Mouse (Mus musculus): Measurements from ENCODE around the gene Slc16a12. TPM values are rescaled to one million over a fixed set of nuclear protein-coding genes. Genes with fewer than 3 reads are reported as not detected.

The Slc16a12 gene
- polyA plus RNA-seq, 1 experiment, result 1.2 TPM

DNA sequence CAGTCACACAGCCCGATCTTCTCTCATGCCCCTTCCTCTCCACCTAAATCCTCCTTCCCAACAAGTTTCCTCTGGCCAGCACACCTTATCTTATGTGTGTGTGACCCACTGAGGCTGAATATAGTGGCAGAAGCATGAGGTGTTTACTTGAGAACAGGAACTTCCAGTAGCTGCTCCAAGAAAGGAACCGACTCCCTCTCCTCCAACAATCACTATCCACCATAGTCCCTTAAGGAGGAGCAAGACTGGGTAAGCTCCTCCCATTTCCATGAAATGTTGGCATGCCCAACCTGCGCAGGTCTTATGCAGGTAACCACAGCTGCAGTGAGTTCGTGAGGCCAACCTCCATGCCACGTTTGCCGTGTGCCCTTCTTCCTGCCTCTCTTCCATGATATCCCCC lies 23.7 kb upstream of the Slc16a12 start:
- Histone ChIP-seq H3K27me3 (ENCODE audit: control insufficient read depth, insufficient read depth, low read length, poor library complexity, severe bottlenecking) (no peaks in the 10 kb centered on the region), H3K4me1 (ENCODE audit: control insufficient read depth, insufficient read depth, low read length) (no peaks in the 10 kb centered on the region), H3K9me3 (replicated peaks; ENCODE audit: control insufficient read depth, insufficient read depth, low read length, poor library complexity, severe bottlenecking) (no peaks in the 10 kb centered on the region), H3K9ac (ENCODE audit: low read depth, poor library complexity, severe bottlenecking) (no peak overlapping the region), H3K27ac (ENCODE audit: insufficient read depth, low read length) (no peak overlapping the region), H3K36me3 (ENCODE audit: control insufficient read depth, insufficient read depth, low read length, poor library complexity, severe bottlenecking) (no peaks in the 10 kb centered on the region), H3K4me3 (ENCODE audit: low read depth, low read length) (no peak overlapping the region)
- no peak for TF ChIP-seq POLR2A (IDR thresholded peaks at IDR 0.05; ENCODE audit: insufficient read depth, low read length)
- no peak for TF ChIP-seq CTCF (IDR thresholded peaks at IDR 0.05; ENCODE audit: low read depth, low read length)
- no peak for TF ChIP-seq EP300 (IDR thresholded peaks at IDR 0.05; ENCODE audit: insufficient read depth, low read depth, low read length)

DNA sequence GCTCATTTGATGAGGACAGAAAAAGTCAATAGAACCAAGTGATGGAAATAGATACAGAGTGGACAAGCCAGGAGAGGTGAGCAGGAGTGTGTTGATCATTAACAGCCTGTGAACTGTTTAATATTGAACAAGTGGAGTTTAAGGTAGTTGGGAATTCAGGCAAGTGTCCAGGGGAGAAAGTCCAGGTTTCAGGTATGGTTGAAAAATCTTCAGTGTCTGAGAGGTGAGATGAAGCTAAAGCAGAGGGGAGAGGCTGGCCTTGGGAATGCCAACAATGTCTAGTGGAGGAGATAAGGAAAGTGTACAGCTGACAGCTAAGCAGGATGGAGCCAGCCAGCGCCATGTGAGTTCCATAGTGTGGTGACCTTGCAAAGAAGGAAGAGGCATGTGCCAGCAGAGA lies 11.7 kb upstream of the Slc16a12 start:
- Histone ChIP-seq H3K4me3 (ENCODE audit: low read depth, low read length) (no peak overlapping the region), H3K27me3 (ENCODE audit: control insufficient read depth, insufficient read depth, low read length, poor library complexity, severe bottlenecking) (no peaks in the 10 kb centered on the region), H3K4me1 (ENCODE audit: control insufficient read depth, insufficient read depth, low read length) (no peaks in the 10 kb centered on the region), H3K36me3 (ENCODE audit: control insufficient read depth, insufficient read depth, low read length, poor library complexity, severe bottlenecking) (no peaks in the 10 kb centered on the region), H3K9me3 (replicated peaks; ENCODE audit: control insufficient read depth, insufficient read depth, low read length, poor library complexity, severe bottlenecking) (no peaks in the 10 kb centered on the region), H3K9ac (ENCODE audit: low read depth, poor library complexity, severe bottlenecking) (no peak overlapping the region), H3K27ac (ENCODE audit: insufficient read depth, low read length) (no peak overlapping the region)
- TF ChIP-seq CTCF (IDR thresholded peaks at IDR 0.05; ENCODE audit: low read depth, low read length) (no peak), EP300 (IDR thresholded peaks at IDR 0.05; ENCODE audit: insufficient read depth, low read depth, low read length) (no peak), POLR2A (IDR thresholded peaks at IDR 0.05; ENCODE audit: insufficient read depth, low read length) (no peak)

DNA sequence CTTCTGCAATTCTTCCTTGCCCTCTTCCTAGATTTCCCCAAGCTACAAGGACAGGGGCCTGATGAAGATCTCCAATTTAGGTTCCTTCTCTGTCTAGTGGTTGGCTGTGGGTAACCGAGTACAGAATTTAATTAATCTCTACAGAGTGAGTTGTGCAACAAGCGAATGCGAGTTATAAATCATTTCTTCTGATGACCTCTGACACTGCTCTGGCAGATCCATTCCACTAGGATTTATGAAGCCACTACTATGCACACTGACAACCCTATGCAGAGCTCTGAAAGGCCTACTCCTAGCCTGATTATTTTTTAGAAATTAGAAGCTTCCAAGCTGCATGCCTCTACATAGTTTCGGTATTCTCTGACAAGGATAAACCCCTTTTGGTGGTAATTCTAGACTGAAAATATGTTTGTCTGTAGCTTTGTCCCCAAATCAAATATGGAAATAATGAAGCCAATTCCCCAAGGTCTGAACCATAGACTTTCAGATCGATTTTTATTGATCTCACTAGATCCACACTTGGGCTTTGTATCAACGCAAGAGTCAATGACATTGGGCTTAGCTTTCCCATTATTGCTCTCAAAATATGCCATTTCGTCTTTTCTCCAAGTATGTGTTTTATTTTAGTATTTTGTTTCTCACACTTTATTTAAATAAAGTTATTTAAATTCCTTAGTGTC lies 9.6 kb upstream of the Slc16a12 start:
- H3K9me3 ChIP-seq (replicated peaks; ENCODE audit: control insufficient read depth, insufficient read depth, low read length, poor library complexity, severe bottlenecking), result no peaks in the 10 kb centered on the region
- H3K36me3 ChIP-seq (ENCODE audit: control insufficient read depth, insufficient read depth, low read length, poor library complexity, severe bottlenecking), result no peaks in the 10 kb centered on the region
- TF ChIP-seq CTCF (IDR thresholded peaks at IDR 0.05; ENCODE audit: low read depth, low read length) (no peak), POLR2A (IDR thresholded peaks at IDR 0.05; ENCODE audit: insufficient read depth, low read length) (no peak), EP300 (IDR thresholded peaks at IDR 0.05; ENCODE audit: insufficient read depth, low read depth, low read length) (no peak)
- no peak overlapping the region for H3K9ac ChIP-seq (ENCODE audit: low read depth, poor library complexity, severe bottlenecking)
- H3K27me3 ChIP-seq (ENCODE audit: control insufficient read depth, insufficient read depth, low read length, poor library complexity, severe bottlenecking), result no peaks in the 10 kb centered on the region
- no peak overlapping the region for H3K4me3 ChIP-seq (ENCODE audit: low read depth, low read length)
- no peaks in the 10 kb centered on the region for H3K4me1 ChIP-seq (ENCODE audit: control insufficient read depth, insufficient read depth, low read length)
- H3K27ac ChIP-seq (ENCODE audit: insufficient read depth, low read length), result no peak overlapping the region

DNA sequence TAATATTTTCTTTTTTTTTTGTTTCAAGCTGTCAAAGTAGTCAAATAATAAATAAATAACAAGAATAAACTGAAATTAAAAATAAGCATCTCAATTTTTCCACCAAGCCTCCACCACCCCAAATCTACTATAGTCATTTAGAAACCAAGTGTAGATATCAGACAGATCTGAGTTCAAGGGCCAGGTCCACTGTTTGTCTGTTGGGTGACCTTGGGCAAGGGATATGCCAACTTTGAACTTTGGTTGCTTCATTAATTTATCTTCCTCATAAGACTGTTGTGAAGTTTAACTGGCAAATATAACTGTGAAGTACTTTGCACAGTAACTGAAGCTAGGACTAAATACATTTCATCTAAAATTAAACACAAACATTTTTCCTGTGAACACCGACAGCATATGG lies 8.6 kb upstream of the Slc16a12 start:
- no peaks in the 10 kb centered on the region for H3K9me3 ChIP-seq (replicated peaks; ENCODE audit: control insufficient read depth, insufficient read depth, low read length, poor library complexity, severe bottlenecking)
- TF ChIP-seq CTCF (IDR thresholded peaks at IDR 0.05; ENCODE audit: low read depth, low read length) (no peak), EP300 (IDR thresholded peaks at IDR 0.05; ENCODE audit: insufficient read depth, low read depth, low read length) (no peak), POLR2A (IDR thresholded peaks at IDR 0.05; ENCODE audit: insufficient read depth, low read length) (no peak)
- no peaks in the 10 kb centered on the region for H3K4me1 ChIP-seq (ENCODE audit: control insufficient read depth, insufficient read depth, low read length)
- H3K9ac ChIP-seq (ENCODE audit: low read depth, poor library complexity, severe bottlenecking), result no peak overlapping the region
- H3K27me3 ChIP-seq (ENCODE audit: control insufficient read depth, insufficient read depth, low read length, poor library complexity, severe bottlenecking), result no peaks in the 10 kb centered on the region
- no peak overlapping the region for H3K27ac ChIP-seq (ENCODE audit: insufficient read depth, low read length)
- H3K4me3 ChIP-seq (ENCODE audit: low read depth, low read length), result no peak overlapping the region
- H3K36me3 ChIP-seq (ENCODE audit: control insufficient read depth, insufficient read depth, low read length, poor library complexity, severe bottlenecking), result no peaks in the 10 kb centered on the region

DNA sequence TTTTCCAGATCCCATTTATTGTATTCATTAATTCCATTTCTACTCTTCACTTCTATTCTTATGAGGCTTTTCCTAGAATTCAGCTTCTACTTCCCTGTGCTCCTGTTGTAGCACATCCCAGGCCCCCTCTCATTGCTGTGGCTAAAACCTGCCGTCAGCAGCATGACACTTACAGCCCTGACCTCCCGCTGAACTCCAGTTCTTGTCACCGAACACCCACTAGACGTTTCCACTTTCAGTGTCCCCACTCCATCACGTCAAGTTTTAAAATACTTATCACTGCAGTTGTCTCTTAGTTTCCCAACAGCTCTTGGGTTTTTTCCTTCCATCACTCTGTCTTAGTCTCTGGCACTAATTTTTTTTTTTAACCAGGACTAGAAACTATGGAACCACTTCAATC lies 6.2 kb upstream of the Slc16a12 start:
- Histone ChIP-seq H3K27ac (ENCODE audit: insufficient read depth, low read length) (no peak overlapping the region), H3K36me3 (ENCODE audit: control insufficient read depth, insufficient read depth, low read length, poor library complexity, severe bottlenecking) (no peaks in the 10 kb centered on the region), H3K4me1 (ENCODE audit: control insufficient read depth, insufficient read depth, low read length) (no peaks in the 10 kb centered on the region), H3K4me3 (ENCODE audit: low read depth, low read length) (no peak overlapping the region), H3K9me3 (replicated peaks; ENCODE audit: control insufficient read depth, insufficient read depth, low read length, poor library complexity, severe bottlenecking) (no peaks in the 10 kb centered on the region), H3K9ac (ENCODE audit: low read depth, poor library complexity, severe bottlenecking) (no peak overlapping the region), H3K27me3 (ENCODE audit: control insufficient read depth, insufficient read depth, low read length, poor library complexity, severe bottlenecking) (no peaks in the 10 kb centered on the region)
- TF ChIP-seq POLR2A (IDR thresholded peaks at IDR 0.05; ENCODE audit: insufficient read depth, low read length) (no peak), CTCF (IDR thresholded peaks at IDR 0.05; ENCODE audit: low read depth, low read length) (no peak), EP300 (IDR thresholded peaks at IDR 0.05; ENCODE audit: insufficient read depth, low read depth, low read length) (no peak)

DNA sequence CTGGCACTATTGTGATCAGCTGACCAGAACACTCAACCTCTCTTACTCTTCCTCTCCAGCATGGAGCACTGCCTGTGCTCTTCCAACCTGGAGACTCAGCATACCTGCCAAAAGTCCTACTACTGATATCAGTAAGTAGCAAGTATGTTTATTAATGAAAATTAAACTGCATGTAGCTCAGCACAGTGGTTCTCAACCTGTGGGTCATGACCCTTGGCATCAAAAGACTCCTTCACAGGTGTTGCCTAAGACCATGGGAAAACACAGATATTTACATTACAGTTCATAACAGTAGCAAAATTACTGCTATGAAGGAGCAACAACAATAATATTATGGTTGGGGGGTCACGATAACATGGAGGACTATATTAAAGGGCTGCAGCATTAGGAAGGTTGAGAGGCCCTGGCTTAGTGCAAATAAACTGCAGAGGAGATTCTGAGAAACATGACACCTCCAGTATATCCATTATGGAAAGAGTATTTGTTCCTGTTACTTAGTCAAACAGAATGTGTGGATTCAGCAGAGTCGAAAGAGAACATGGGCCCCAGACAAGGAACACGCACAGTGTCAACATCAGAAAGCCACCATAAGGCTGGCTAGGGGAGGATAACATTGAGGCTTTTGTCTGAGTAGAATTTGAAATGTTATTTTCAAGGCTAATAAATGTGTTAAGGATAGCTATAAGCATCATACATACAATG lies 5.5 kb upstream of the Slc16a12 start:
- TF ChIP-seq POLR2A (IDR thresholded peaks at IDR 0.05; ENCODE audit: insufficient read depth, low read length) (no peak), CTCF (IDR thresholded peaks at IDR 0.05; ENCODE audit: low read depth, low read length) (no peak), EP300 (IDR thresholded peaks at IDR 0.05; ENCODE audit: insufficient read depth, low read depth, low read length) (no peak)
- no peak overlapping the region for H3K4me3 ChIP-seq (ENCODE audit: low read depth, low read length)
- H3K36me3 ChIP-seq (ENCODE audit: control insufficient read depth, insufficient read depth, low read length, poor library complexity, severe bottlenecking), result no peaks in the 10 kb centered on the region
- no peak overlapping the region for H3K27ac ChIP-seq (ENCODE audit: insufficient read depth, low read length)
- H3K27me3 ChIP-seq (ENCODE audit: control insufficient read depth, insufficient read depth, low read length, poor library complexity, severe bottlenecking), result peaks cover 4% of the 10 kb centered on the region; the same call in 1 of the 2 replicates
- no peak overlapping the region for H3K9ac ChIP-seq (ENCODE audit: low read depth, poor library complexity, severe bottlenecking)
- no peaks in the 10 kb centered on the region for H3K9me3 ChIP-seq (replicated peaks; ENCODE audit: control insufficient read depth, insufficient read depth, low read length, poor library complexity, severe bottlenecking)
- no peaks in the 10 kb centered on the region for H3K4me1 ChIP-seq (ENCODE audit: control insufficient read depth, insufficient read depth, low read length)

All from ES-Bruce4 (cell line).